Comparison of ENCODE assay signal across 9 mouse cellular contexts in the genomic region with DNA sequence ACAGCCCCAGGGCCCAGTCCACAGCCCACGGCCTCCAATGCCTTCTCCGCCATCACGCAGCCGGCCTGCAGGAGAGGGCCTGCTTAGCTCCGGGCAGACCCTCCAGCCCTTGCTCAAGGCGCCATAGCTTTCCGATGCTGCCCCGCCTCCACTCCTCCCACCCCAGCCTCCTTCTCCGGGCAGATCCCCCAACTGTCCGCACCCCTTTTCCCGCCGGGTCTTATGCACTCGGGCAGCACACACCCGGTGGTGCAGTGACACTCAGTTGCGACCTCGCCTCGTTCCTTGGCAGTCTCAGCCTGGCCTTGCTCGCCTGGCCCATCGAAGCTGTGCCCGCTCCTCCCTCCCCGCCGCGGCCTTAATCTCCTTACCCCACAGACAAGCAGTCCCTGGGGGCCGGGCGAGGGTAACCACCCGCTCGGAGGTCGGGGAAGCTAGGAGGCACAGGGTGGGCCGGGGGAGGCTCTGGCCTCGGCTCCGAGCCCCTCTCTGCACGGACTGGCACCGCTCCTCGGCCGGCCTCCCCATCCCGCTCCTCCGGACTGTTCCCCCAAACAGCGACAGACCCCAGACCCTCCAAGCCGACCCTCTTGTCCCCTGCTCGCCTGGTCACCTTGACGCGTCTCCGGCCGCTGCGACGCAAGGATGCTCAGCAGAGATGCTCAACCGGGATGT. TPM values are rescaled to one million over a fixed set of nuclear protein-coding genes. Genes with fewer than 3 reads are reported as not detected.
DNase-seq lines count a peak whose midpoint lies in the region; ATAC-seq and TF ChIP-seq lines count a peak whose summit lies in the region.
"Had no signal": no experiment of that assay in that cellular context is flagged by ENCODE, and none has a peak within 500 bp of the region (broad histone marks: within the 10 kb centered on the region; RNA-seq: fewer than 3 reads in every experiment).

No protein-coding gene starts in this region.

- H3K9me3 ChIP-seq in forebrain, embryonic 16.5 days (ENCODE audit: control insufficient read depth, low read length), result no peaks in the 10 kb centered on the region
- 0 out of 2 replicates have a peak, but pooled peaks cover 2% of the 10 kb centered on the region for H3K9me3 ChIP-seq in liver, embryonic 11.5 days (ENCODE audit: control insufficient read depth, low read length)
- H3K9me3 ChIP-seq in neural tube, embryonic 14.5 days (ENCODE audit: control insufficient read depth, low read length), result no peaks in the 10 kb centered on the region

- peak overlapping the region; percentile 46 for H3K27ac ChIP-seq in gastrocnemius, adult 2 months
- H3K27ac ChIP-seq in forebrain, embryonic 16.5 days (ENCODE audit: low read length), result peak overlapping the region; percentile 51
- H3K27ac ChIP-seq in liver, embryonic 11.5 days (ENCODE audit: low read depth, low read length), result peak overlapping the region; percentile 95
- H3K27ac ChIP-seq in neural tube, embryonic 14.5 days (ENCODE audit: low read depth, low read length), result peak overlapping the region; percentile 75

- H3K9ac ChIP-seq in forebrain, embryonic 16.5 days (replicated peaks; ENCODE audit: low read depth, low read length), result peak overlapping the region; percentile 90
- H3K9ac ChIP-seq in liver, embryonic 11.5 days (ENCODE audit: low read depth, low read length), result peak overlapping the region; percentile 76
- peak overlapping the region; percentile 77 for H3K9ac ChIP-seq in neural tube, embryonic 14.5 days (replicated peaks; ENCODE audit: low read depth, low read length)

- peak; percentile 61 for ATAC-seq in forebrain, embryonic 16.5 days
- ATAC-seq in liver, embryonic 11.5 days (replicated peaks; ENCODE audit: low FRiP score), result peak; percentile 37
- ATAC-seq in neural tube, embryonic 14.5 days (ENCODE audit: low read depth), result peak; percentile 68
- no peak for ATAC-seq in monocyte, adult 5-6 weeks (replicated peaks; ENCODE audit: insufficient number of reproducible peaks, low FRiP score, low TSS enrichment, poor library complexity, severe bottlenecking)

- DNase-seq in gastrocnemius, adult 2 months, result peak; percentile 48
- DNase-seq in gastrocnemius, postnatal 36 days, result no peak
- peak; percentile 26 to 27 for DNase-seq in B cell, adult 2 months
- peak; percentile 45 for DNase-seq in cerebellum, adult 8-10 months
- DNase-seq in liver, embryonic 11.5 days (ENCODE audit: low spot score), result peak; percentile 68

- intact Hi-C loops in gastrocnemius, adult 2 months (cut with DNase I), result no loop called here
- intact Hi-C loops in gastrocnemius, postnatal 36 days (cut with DNase I), result no loop called here

- no peaks in the 10 kb centered on the region for H3K27me3 ChIP-seq in forebrain, embryonic 16.5 days (replicated peaks; ENCODE audit: control insufficient read depth, insufficient read depth, low read length)
- peaks cover 10% of the 10 kb centered on the region for H3K27me3 ChIP-seq in liver, embryonic 11.5 days (replicated peaks; ENCODE audit: control insufficient read depth, insufficient read depth, low read length)
- H3K27me3 ChIP-seq in neural tube, embryonic 14.5 days (ENCODE audit: control insufficient read depth, insufficient read depth, low read length), result no peaks in the 10 kb centered on the region

- peak overlapping the region; percentile 95 for H3K4me2 ChIP-seq in forebrain, embryonic 16.5 days (ENCODE audit: low read length)
- peak overlapping the region; percentile 85 for H3K4me2 ChIP-seq in liver, embryonic 11.5 days
- peak overlapping the region; percentile 95 for H3K4me2 ChIP-seq in neural tube, embryonic 14.5 days (ENCODE audit: low read depth, low read length)

- H3K4me1 ChIP-seq in forebrain, embryonic 16.5 days (replicated peaks; ENCODE audit: control insufficient read depth, insufficient read depth, low read length), result peaks cover 26% of the 10 kb centered on the region
- peaks cover 34% of the 10 kb centered on the region for H3K4me1 ChIP-seq in liver, embryonic 11.5 days (replicated peaks; ENCODE audit: control insufficient read depth, insufficient read depth, low read length)
- H3K4me1 ChIP-seq in neural tube, embryonic 14.5 days (ENCODE audit: control insufficient read depth, insufficient read depth, low read length), result peaks cover 19% of the 10 kb centered on the region

- under 1% methylated on average over 47 of the region's 47 CpGs for WGBS in forebrain, embryonic 16.5 days
- WGBS in liver, embryonic 11.5 days, result 2% methylated on average over 47 of the region's 47 CpGs
- WGBS in neural tube, embryonic 14.5 days, result under 1% methylated on average over 47 of the region's 47 CpGs

- peaks cover 13% of the 10 kb centered on the region for H3K36me3 ChIP-seq in forebrain, embryonic 16.5 days (ENCODE audit: control insufficient read depth, insufficient read depth)
- H3K36me3 ChIP-seq in liver, embryonic 11.5 days (ENCODE audit: control insufficient read depth, insufficient read depth, low read length), result peaks cover 17% of the 10 kb centered on the region
- H3K36me3 ChIP-seq in neural tube, embryonic 14.5 days (ENCODE audit: control insufficient read depth, insufficient read depth, low read length), result peaks cover 8% of the 10 kb centered on the region

- peak overlapping the region; percentile 78 for H3K4me3 ChIP-seq in gastrocnemius, adult 2 months
- peak overlapping the region; percentile 70 for H3K4me3 ChIP-seq in forebrain, embryonic 16.5 days (replicated peaks; ENCODE audit: low read length)
- peak overlapping the region; percentile 73 for H3K4me3 ChIP-seq in liver, embryonic 11.5 days (ENCODE audit: low read depth, low read length)
- peak overlapping the region; percentile 71 for H3K4me3 ChIP-seq in neural tube, embryonic 14.5 days (ENCODE audit: low read depth, low read length)

- no peak for TF ChIP-seq CTCF in gastrocnemius, adult 2 months (IDR thresholded peaks at IDR 0.05)

RNA-seq across cellular contexts. Expression of gene Abcg4, which starts 0.9 kb away (rescaled TPM):
- total RNA-seq in gastrocnemius, adult 2 months (2021), result under 1 TPM; 0.28 to 0.97 TPM
- under 1 TPM; 0.48 to 0.74 TPM for total RNA-seq in gastrocnemius, postnatal 36 days (2021)
- 16.9 and 21.8 TPM in 2 replicates for polyA plus RNA-seq in forebrain, embryonic 16.5 days (2015; fragmentation: Nextera tagmentation; extraction: Ambion mirVana)
- polyA plus RNA-seq in liver, embryonic 11.5 days (2014; fragmentation: Nextera tagmentation; extraction: Ambion mirVana), result 11.6 and 13.8 TPM in 2 replicates
- 21.4 and 25.0 TPM in 2 replicates for polyA plus RNA-seq in neural tube, embryonic 14.5 days (2014; fragmentation: Nextera tagmentation; extraction: Ambion mirVana)
- not detected in 3 replicates for total RNA-seq in monocyte, adult 5-6 weeks (2017)

RNA-seq across cellular contexts. Expression of gene Hinfp, which starts 17.9 kb away (rescaled TPM):
- total RNA-seq in gastrocnemius, adult 2 months (2021), result 1 to 10 TPM; 6.3 to 6.8 TPM
- 1 to 10 TPM; 4.9 to 6.0 TPM for total RNA-seq in gastrocnemius, postnatal 36 days (2021)
- polyA plus RNA-seq in forebrain, embryonic 16.5 days (2015; fragmentation: Nextera tagmentation; extraction: Ambion mirVana), result 34.1 and 35.6 TPM in 2 replicates
- 19.3 and 20.2 TPM in 2 replicates for polyA plus RNA-seq in liver, embryonic 11.5 days (2014; fragmentation: Nextera tagmentation; extraction: Ambion mirVana)
- 21.9 and 23.2 TPM in 2 replicates for polyA plus RNA-seq in neural tube, embryonic 14.5 days (2014; fragmentation: Nextera tagmentation; extraction: Ambion mirVana)
- 22.9 to 34.0 TPM (median 23.0 TPM) in 3 replicates for total RNA-seq in monocyte, adult 5-6 weeks (2017)

RNA-seq across cellular contexts. Expression of gene Nlrx1, which starts 19.1 kb away (rescaled TPM):
- 10 to 100 TPM; 19.2 to 20.8 TPM for total RNA-seq in gastrocnemius, adult 2 months (2021)
- 10 to 100 TPM; 22.4 to 22.6 TPM for total RNA-seq in gastrocnemius, postnatal 36 days (2021)
- 4.3 and 5.2 TPM in 2 replicates for polyA plus RNA-seq in forebrain, embryonic 16.5 days (2015; fragmentation: Nextera tagmentation; extraction: Ambion mirVana)
- 4.3 and 4.9 TPM in 2 replicates for polyA plus RNA-seq in liver, embryonic 11.5 days (2014; fragmentation: Nextera tagmentation; extraction: Ambion mirVana)
- polyA plus RNA-seq in neural tube, embryonic 14.5 days (2014; fragmentation: Nextera tagmentation; extraction: Ambion mirVana), result 3.7 and 4.5 TPM in 2 replicates
- total RNA-seq in monocyte, adult 5-6 weeks (2017), result 14.8 to 15.8 TPM (median 15.3 TPM) in 3 replicates

RNA-seq across cellular contexts. Expression of gene C2cd2l, which starts 32.5 kb away (rescaled TPM):
- 10 to 100 TPM; 14.9 to 17.8 TPM for total RNA-seq in gastrocnemius, adult 2 months (2021)
- 10 to 100 TPM; 12.8 to 14.2 TPM for total RNA-seq in gastrocnemius, postnatal 36 days (2021)
- 29.0 and 31.4 TPM in 2 replicates for polyA plus RNA-seq in forebrain, embryonic 16.5 days (2015; fragmentation: Nextera tagmentation; extraction: Ambion mirVana)
- polyA plus RNA-seq in liver, embryonic 11.5 days (2014; fragmentation: Nextera tagmentation; extraction: Ambion mirVana), result 8.9 and 9.3 TPM in 2 replicates
- polyA plus RNA-seq in neural tube, embryonic 14.5 days (2014; fragmentation: Nextera tagmentation; extraction: Ambion mirVana), result 19.0 and 21.9 TPM in 2 replicates
- total RNA-seq in monocyte, adult 5-6 weeks (2017), result 6.0 to 18.9 TPM (median 12.2 TPM) in 3 replicates

RNA-seq across cellular contexts. Expression of gene Pdzd3, which starts 36.3 kb away (rescaled TPM):
- total RNA-seq in gastrocnemius, adult 2 months (2021), result 1 to 10 TPM in 1 of 2 experiments, under 1 TPM in 1; 0.97 to 1.6 TPM
- 1 to 10 TPM in 1 of 2 experiments, under 1 TPM in 1; 0.44 to 1.4 TPM for total RNA-seq in gastrocnemius, postnatal 36 days (2021)
- polyA plus RNA-seq in forebrain, embryonic 16.5 days (2015; fragmentation: Nextera tagmentation; extraction: Ambion mirVana), result 0.53 and 0.73 TPM in 2 replicates
- 0.10 TPM in 1 of 2 replicates, not detected in the other for polyA plus RNA-seq in liver, embryonic 11.5 days (2014; fragmentation: Nextera tagmentation; extraction: Ambion mirVana)
- 0.12 and 0.23 TPM in 2 replicates for polyA plus RNA-seq in neural tube, embryonic 14.5 days (2014; fragmentation: Nextera tagmentation; extraction: Ambion mirVana)
- total RNA-seq in monocyte, adult 5-6 weeks (2017), result 1.7 TPM in 1 of 3 replicates, not detected in the others
- polyA plus RNA-seq: C2C12 had no signal

Comparison
In these comparisons a context has a peak if more than half of its experiments do, and no peak if none do; other contexts are left out.
1. DNase-seq: peak in gastrocnemius, adult 2 months (single experiment), B cell, adult 2 months (2 of 2), cerebellum, adult 8-10 months (single experiment) and liver, embryonic 11.5 days (single experiment); none in gastrocnemius, postnatal 36 days (0 of 2).
2. Peak in every context shown above with its lines, with median percentiles within 50 percentile points of each other: H3K27ac ChIP-seq, H3K4me3 ChIP-seq, H3K4me2 ChIP-seq and H3K9ac ChIP-seq.